Mouse (Mus musculus) cortical plate, adult 2 months (tissue): ENCODE data around the gene Myh7b.

Experiments used
- CTCF ChIP-seq: fragments of 200-500 bp; IDR thresholded peaks from 2 replicates; pipeline ENCODE4 v1.5.1; 2011; ENCODE audit warnings: mild to moderate bottlenecking, control low read depth, low read length; ENCODE audit not compliant: insufficient read depth; ENCODE audit errors: extremely low read depth
- POLR2A ChIP-seq: fragments of 200-500 bp; IDR thresholded peaks from 2 replicates; pipeline ENCODE4 v1.6.1; 2011; ENCODE audit warnings: mild to moderate bottlenecking, low read length, control low read depth; ENCODE audit not compliant: insufficient read depth; ENCODE audit errors: extremely low read depth

- TF ChIP-seq CTCF (no peak), POLR2A (no peak)
Measured at GRCm38 (mm10) chr2:155574700-155575099, 36.3 kb upstream of the Myh7b start.
